Mouse (Mus musculus): Measurements from ENCODE around the gene Ankrd55. TPM values are rescaled to one million over a fixed set of nuclear protein-coding genes. Genes with fewer than 3 reads are reported as not detected.
"Not testable (repeated sequence)": the region's sequence is repeated elsewhere in the genome, so short reads cannot be mapped to it uniquely, and the experiment has no call there.

The Ankrd55 gene
- total RNA-seq, 2 experiments from 2014 or later, result not detected

DNA sequence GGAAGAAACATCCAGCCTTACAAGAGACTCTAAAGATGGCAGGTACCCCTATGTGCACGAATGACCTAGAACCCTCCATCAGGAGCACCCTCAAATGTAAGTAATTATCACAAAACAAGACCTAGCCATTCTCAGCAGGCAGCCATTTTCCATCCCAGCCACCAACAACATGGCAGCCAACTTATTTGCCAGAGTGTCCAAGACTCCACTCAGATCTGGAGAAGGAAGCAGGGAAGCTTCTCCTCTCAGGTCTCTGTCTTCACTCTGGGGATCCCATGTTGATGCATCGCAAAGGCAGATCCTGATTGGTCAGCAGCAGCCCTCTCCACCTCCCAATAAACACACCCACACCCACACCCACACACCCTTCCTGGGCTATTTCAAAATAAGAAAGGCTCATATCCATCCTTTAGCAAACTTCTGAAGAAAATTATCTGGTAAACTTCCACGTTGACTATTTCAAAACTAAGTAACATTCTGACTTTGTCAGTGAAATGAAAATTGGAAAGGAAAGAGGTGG, 119.0 kb downstream of the Ankrd55 start:
- no peak for ATAC-seq (replicated peaks; ENCODE audit: low FRiP score, poor library complexity, severe bottlenecking)

DNA sequence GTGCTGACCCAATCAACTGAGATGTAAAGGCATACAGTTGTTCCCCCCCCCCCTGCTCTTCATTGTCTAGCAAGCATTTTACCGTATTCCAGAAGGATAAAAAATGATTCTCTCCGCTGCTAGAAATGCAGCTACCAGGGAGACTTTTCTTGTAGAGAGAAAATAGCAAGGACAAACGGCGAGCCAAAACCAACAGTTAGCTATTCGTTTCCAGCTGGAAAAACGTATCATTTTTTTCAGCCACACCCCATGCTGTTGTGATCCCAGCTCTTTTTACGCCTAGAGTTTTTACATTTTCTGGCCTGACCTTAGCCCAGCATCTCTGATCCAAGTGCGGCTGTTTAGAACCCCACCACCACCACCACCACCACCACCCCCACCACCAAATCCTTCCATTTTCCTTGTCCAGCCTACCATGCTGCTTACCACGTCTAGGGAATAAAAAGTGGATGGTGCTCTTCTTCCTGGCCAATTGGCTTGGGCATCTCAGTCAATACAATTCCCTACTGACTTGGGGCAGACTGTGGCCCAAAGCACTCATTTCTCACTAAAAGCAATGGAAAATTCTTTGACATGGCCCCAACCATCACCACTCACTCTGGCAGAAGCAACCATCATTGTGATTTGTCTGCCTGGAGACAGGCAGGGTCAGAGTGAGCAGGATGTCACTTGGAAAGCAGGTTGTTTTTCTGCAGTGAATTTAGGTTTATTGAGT, 119.7 kb downstream of the Ankrd55 start:
- no peak for ATAC-seq (replicated peaks; ENCODE audit: low FRiP score, poor library complexity, severe bottlenecking)

DNA sequence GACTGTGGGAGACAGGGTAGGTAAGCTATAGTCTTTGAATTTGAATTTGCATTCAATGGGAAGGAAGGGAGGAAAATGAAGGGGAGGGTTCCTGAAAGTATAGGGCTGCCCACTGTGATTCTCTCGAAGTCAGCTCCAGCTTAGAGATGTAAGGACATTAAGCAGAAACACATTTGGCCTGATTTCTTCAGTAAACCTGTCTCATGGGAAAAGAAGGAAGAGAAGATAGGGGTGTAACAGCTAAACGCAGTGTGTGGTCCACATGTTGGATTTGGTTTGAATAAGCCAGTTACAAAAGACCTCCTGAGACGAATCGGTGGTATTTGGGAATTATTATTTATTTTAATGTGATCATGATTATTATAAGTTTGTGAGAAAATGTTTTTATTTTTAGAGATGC, 120.5 kb downstream of the Ankrd55 start:
- ATAC-seq (replicated peaks; ENCODE audit: low FRiP score, poor library complexity, severe bottlenecking), result no peak

DNA sequence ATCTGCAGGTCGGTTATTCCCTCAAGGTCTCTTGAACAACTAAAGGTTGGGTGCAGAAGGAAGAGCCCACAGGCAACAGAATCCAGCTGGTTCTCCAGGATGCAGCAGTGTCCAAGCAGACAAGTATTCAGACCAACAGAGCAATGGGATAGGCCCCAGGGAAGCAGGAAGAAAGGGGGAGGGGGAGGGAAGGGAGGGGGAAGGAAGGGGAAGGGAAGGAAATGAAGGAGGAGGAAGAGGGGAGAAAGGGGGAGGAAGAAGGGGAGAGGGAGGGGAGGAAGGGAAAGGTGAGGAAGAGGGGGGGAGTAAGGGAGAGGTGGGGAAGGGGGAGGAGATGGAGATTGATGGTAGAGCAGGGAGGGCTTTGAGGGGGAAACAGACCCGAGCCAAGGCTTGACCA, 121.1 kb downstream of the Ankrd55 start:
- no peak for ATAC-seq (replicated peaks; ENCODE audit: low FRiP score, poor library complexity, severe bottlenecking)

DNA sequence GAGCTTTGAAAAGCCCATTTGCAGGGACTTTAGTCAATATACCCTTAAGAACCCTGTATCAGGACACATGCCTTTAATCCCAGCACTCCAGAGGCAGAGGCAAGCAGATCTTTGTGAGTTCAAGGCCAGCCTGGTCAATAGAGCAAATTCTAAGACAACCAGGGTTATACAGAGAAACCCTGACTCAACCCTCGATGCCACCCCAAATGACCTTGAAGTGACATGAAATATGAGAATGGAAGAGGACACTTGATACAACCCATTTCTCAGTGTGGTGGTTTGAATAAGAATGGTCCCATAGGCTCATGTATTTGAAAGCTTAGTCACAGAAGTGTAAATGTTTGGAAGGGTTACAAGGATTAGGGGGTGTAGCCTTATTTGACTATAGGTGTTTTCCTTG, 121.6 kb downstream of the Ankrd55 start:
- no peak for ATAC-seq (replicated peaks; ENCODE audit: low FRiP score, poor library complexity, severe bottlenecking)

DNA sequence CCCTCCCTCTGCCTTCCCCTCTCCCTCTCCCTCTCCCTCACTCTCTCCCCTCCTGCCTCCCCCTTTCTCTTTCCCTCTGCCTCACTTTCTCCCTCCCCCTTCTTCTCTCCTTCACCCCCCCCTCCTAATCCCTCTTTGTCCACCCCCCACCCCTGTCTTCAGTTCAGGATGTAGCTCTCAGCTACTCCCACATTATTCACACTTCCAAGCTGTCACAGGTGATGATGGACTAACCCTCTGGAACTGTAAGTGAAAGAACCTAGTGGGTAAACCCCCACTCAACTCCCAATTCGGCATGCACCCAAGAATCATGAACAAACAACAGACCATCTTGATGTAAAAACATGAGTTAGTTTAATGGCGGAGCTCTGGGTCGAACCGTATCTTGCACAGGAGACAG, 122.2 kb downstream of the Ankrd55 start:
- no peak for ATAC-seq (replicated peaks; ENCODE audit: low FRiP score, poor library complexity, severe bottlenecking)

DNA sequence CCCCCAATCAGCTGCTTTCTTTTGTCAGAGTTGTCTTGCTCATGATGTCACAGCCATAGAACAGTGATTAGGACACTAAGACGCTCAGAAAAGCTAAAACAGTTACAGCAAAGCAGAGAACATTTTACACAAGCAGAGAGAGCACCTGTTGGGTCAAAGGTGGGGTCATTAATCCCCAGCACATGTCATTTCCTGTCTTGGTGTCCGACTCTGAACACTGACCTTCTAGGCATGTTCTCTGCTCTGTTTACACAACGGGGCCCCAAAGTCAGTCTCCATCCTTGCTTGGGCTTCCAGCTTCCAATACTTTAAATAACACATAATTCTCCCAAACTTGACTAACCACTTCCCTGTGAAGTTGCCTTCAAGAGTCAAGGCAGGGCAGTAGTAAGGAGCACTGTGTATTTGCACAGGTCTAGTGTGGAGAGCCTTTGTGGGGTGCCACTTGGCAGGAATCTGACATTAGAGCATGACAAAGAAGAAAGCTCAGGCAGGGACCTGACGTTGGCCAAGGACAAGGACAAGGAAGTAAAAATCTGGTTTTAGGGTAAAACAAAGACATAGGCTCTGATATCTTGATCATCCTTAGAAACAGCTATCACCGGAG, 123.1 kb downstream of the Ankrd55 start:
- no peak for ATAC-seq (replicated peaks; ENCODE audit: low FRiP score, poor library complexity, severe bottlenecking)

DNA sequence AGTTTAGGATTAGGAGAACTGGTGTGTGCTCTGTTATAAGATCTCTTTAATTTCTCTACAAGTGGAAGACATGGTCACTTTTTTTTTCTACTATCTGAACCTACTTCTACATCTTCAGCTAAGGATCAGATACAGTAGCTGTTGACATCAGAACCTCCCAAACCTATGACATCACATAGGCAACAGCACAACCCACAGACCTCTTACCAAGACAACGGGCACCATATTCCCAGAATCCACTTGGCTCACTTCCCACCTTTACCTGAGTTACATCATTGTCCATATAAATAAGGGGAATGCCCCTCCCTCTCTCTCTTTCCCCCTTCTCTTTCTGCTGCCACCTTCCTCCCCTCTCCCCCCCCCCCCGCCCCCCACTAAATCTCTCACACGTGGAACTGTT, 124.0 kb downstream of the Ankrd55 start:
- no peak for ATAC-seq (replicated peaks; ENCODE audit: low FRiP score, poor library complexity, severe bottlenecking)

DNA sequence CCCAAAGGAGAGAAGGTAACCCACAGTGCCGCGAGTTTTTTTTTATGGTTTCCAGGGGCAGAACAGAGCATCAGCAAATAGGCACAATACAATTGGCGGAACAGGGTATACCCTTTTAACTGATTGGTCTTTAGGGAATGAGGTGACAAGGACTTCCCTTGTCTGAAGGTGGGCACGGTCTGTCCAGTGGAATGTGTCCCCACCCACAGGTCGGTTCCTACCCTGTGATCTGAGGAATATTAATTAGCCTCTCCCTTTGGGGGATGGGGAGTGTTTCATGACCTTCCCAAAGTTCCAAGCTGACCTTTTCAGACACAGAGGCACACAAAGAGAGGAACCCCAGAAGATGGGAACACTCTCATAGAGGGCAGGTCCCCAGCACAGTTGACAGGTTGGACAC, 124.6 kb downstream of the Ankrd55 start:
- ATAC-seq (replicated peaks; ENCODE audit: low FRiP score, poor library complexity, severe bottlenecking), result no peak

DNA sequence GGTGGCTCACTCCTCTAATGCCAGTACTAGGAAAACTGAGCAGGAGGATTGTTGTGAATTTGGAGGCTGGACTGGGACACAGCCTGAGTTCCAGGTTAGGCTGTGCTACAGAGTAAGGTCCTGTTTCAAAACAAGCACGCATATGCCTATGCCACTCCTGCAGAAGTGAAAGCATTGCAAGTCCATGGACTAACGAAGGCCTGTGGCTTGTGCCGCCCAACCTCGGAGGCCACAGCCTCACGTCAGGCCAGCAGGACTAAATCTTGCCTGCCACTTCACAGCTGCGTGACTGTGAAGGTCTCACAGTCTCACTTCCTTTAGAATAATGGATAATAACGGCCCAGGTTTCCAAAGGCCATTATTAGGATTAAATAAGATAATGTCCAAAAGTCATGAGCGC, 125.4 kb downstream of the Ankrd55 start:
- ATAC-seq (replicated peaks; ENCODE audit: low FRiP score, poor library complexity, severe bottlenecking), result no peak

DNA sequence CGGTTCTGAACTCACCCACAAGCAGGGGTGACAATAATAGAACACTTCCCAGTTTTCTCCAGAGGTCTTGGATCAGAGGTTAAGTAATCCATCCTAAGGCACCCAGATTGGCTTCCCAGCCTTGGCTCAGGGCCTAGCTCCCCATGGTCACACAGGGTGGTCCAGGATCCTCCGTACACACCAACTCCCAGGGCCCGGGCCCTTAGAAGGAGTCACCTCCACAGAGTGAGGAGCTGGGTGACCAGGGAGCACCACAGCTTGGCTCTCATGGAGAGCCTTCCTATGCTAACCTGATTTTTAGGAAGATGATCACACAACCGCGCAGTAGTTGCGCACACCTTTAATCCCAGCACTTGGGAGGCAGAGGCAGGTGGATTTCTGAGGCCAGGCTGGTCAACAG, 127.6 kb downstream of the Ankrd55 start:
- no peak for ATAC-seq (replicated peaks; ENCODE audit: low FRiP score, poor library complexity, severe bottlenecking)

DNA sequence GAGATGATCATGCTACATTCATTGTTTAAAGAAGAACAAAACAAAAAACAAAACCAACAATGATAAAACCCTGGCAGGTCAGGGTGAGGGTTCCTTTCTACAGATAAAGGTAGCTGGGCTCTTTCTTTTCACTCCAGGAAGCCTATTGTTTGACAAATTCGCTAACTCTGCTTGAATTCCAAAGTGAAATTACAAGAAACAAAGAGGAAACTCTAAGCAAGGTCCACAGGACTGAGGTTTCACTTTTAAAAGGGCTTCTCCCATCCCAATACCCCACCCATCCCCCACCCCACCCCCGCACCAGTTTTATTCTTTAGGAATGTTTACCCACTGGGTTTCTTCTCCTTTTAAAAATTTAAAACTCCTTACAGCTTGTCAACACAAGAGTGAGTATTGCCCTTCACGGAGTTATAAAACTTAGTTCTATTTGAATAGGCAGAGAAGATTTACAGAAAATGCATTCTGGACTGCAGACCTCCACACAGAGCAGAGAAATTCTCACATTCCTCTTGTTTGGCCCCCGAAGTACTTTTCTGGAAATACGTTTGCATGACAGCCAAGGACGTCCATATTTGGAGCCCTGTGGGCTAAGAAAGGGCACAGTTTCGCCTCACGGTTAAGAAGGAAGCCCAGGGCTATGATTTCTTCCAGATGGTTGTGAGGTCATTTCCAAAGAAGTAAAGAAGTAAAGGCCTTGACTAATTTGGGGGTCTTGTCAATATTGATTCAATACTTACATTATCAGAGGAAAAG, 128.3 kb downstream of the Ankrd55 start:
- ATAC-seq (replicated peaks; ENCODE audit: low FRiP score, poor library complexity, severe bottlenecking), result no peak

DNA sequence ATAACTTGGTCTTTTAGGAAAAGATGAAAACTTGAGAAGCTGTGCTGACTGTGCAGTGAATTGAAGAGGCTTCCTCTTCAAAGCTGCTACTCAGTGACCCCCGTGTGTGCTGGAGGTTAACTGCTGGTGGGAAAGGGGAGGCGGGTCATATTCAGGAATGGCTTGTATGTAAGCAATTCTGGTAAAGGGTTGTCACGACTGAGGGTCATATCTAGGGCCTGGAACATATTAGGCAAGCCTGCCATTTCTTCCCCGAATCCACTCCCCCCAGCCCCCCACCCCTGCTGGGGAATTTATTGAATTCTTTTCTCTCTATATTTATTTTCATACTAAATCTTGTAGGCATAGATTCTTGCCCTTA, 128.9 kb downstream of the Ankrd55 start:
- ATAC-seq (replicated peaks; ENCODE audit: low FRiP score, poor library complexity, severe bottlenecking), result no peak

DNA sequence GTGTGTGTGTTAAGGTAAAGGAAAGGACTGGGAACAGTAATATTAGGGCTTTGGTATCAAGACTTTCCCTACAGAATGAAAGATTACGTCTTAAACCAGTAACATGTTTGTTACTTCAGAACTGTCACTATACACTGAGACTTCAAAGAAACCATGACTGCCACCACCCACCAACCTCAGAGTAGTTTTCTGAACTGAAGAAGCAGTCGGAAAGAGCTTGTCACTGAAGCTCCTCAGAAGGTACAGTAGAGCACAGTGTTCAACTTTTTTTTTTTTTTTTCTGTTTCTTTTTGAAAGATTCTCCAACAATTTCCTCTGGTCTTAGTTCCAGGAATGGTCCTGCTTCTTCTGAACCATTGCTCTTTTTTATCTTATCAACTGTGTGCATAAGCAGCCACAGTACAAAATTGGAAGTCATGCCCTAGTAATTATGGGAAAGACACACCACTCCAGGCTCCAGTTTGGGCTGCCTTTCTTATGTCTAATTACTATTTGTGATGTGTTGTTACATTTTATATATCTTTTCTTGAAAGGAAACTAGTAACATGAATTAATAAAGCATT, 129.7 kb downstream of the Ankrd55 start:
- no peak for ATAC-seq (replicated peaks; ENCODE audit: low FRiP score, poor library complexity, severe bottlenecking)

DNA sequence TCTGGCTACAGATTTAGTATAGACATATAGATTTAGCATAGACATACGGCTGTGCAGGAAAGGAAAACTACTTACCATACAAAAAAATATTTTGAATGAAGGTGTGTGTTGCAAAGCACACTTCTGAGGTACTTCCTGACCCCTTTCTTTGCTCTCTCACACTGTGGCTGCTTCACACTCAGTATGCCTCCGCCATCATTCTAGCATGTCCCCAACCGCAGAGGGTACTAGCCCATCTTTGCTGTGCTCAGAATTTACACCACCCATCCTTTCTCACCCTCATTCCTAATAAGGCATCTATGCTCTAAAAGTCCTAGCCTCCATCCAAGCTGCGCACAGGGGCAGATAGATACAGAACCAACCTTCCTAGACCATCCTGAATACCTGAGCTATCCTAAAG, 130.3 kb downstream of the Ankrd55 start:
- no peak for ATAC-seq (replicated peaks; ENCODE audit: low FRiP score, poor library complexity, severe bottlenecking)

DNA sequence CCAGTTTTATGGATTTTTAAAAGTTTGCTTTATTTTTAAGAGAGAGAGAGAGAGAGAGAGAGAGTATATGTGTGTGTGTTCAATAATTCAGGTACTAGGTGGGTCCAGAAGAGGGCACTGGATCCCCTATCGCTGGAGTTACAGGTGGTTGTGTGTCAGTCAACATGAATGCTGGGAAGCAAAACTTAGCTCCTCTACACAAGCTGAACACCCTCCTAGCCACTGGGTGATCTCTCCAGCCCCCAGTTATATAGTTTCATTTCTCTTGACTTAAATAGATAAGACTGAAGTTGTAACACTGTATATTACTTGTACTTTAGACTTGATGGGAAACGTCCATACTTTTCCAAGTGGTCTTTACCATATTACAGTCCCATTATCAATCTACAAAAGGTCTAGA, 136.0 kb downstream of the Ankrd55 start:
- no peak for ATAC-seq (replicated peaks; ENCODE audit: low FRiP score, poor library complexity, severe bottlenecking)

DNA sequence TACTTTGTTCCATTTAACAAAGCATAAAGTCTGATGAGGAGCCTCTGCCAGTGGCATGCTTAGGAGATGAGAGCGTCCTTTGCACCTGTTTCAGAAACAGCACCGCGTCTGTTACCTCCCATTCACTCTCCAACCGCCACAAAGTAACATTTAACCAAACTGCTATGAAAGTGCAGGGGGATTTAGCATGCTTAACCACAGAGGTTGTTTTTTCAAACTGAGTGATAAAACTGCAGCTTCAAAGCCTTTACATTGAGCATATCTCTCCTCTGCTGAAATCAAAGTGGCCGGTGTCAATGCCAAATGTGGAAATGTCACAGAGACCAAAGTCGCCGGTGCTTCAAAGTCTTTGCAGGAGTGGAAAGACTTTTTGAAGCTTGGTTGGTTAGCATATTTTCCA, 136.4 kb downstream of the Ankrd55 start:
- ATAC-seq (replicated peaks; ENCODE audit: low FRiP score, poor library complexity, severe bottlenecking), result no peak

DNA sequence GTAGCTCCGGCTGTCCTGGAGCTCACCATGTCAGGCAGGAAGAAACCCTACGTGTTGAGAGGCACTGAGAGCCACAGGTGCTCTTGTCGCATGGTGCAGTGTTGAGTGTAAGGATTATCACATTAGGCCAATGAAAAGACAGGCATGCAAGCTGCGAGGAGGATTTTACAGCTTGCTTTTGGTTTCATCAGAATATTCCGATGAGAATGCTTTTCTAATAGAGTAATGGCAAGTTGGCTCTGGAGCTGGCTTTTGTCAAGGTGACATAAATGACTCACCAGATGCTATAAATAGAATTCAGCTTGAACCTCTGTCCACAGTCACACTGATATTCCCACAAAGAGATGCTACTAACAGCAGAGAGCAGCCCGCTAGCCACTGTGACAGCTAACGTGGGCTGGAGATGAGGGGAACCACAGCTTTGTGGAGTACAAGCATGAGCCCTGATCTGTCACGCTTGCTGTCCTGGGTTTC, 137.0 kb downstream of the Ankrd55 start:
- ATAC-seq (replicated peaks; ENCODE audit: low FRiP score, poor library complexity, severe bottlenecking), result no peak

DNA sequence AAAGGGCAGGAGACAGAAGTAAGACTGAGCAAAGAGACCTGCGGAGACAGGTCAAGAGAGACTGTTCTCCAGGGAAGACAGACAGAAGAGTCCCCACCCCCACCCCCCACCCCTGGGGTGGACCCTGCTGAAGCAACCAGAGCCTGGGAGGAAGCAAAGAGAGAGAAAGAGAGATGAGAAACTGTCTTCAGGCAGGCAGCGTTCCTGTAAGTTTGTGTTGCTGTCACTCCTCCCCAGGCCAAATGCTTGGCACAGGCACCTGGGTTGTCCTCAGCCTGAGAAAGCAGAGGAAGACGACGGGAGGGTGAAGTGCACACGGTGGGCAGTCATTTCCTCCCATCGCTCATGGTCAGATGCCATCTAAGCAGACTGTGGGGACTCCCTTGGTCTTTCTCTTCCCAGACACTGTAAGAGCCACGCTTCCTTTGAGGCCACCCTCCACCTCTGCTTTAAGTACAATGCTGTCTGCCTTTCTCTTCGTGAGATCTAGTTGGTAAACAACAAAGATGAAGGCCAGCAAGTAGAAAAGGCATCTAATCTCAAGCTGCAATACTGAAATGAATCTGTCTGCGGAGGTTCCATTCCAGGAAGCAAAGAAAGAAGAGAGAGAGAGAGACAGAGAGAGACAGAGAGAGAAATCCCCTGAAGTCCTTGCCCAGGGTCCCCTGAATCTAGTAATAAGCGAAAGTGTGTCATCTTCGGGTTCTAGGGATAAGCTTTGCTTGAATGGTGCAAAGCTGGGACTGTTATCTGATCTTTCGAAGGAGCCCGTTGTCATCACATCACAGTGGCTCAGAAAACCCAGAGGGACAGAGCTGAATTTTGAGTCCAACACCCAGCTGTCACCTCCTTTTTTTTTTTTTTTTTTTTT, 138.2 kb downstream of the Ankrd55 start:
- no peak for ATAC-seq (replicated peaks; ENCODE audit: low FRiP score, poor library complexity, severe bottlenecking)

DNA sequence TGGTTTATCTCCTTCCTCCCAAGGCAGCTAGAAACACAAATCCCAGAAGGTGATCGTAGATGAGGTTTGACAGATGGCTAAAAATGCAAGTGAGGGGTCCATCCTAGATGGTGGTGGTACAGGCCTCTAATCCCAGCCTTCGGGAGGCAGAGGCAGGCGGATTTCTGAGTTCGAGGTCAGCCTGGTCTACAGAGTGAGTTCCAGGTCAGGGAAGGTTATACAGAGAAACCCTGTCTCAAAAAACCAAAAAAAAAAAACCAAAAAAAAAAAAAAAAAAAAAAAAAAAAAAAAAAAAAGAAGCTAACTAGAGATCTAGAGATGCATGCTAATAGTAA, 138.9 kb downstream of the Ankrd55 start:
- ATAC-seq (replicated peaks; ENCODE audit: low FRiP score, poor library complexity, severe bottlenecking), result not testable (repeated sequence)
